Mouse (Mus musculus) gonadal fat pad, adult 2 months (tissue): ENCODE data around the gene Fhl2. TPM values are rescaled to one million over a fixed set of nuclear protein-coding genes. Genes with fewer than 3 reads are reported as not detected.
"Not testable (repeated sequence)": the region's sequence is repeated elsewhere in the genome, so short reads cannot be mapped to it uniquely, and the experiment has no call there.

ENCODE experiments used
- DNase-seq: peaks from one replicate; pipeline ENCODE4 v3.0.0-alpha.2; 2012; ENCODE audit warnings: low read depth
- polyA plus RNA-seq: library from polyadenylated mRNA; depleted of rRNA; stranded (reverse); fragments of >200 nt; gene quantifications from 2 replicates; pipeline ENCODE4 v1.2.3, GENCODE M21; 2012

Gene Fhl2
- polyA plus RNA-seq, 1 experiment: 15.4 TPM

DNA sequence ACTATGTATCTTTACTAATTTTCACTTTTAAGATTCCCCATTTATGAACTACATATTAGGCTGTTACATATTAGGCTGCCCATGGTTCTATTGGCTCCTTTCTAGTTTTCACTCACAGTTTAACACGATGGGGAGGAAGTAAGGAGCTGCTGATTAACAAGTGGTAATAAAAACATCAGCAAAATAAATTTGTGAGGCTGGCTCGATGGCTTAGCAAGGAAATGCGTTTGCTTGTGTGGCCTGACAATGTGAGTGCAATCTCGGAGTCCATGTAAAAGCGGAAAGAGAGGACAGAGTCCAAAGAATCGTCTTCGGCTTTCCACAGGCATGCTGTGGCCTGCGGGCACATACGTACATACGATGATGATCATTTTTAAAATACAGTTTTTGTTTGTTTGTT is 4.3 kb downstream of the Fhl2 start:
- DNase-seq: no peak

DNA sequence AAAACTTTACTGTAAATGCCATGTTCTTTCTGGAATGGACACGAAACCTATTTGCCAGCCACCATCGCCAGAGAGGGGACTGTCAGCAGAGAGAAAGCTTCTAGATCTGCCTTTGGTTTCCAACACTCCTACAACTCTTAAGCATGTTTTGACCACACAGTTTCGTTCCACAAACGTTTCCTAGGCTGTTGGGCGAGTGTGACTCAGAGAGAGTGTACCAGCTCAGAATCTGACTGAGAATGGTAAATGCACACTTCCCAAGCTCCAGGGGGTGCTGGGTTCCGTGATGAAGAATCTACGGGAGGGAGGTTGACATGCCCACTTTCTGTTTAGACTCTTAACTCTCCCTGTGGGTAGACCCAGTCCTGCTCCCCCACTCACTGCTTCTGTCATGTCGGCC is 5.7 kb downstream of the Fhl2 start:
- DNase-seq: no peak

DNA sequence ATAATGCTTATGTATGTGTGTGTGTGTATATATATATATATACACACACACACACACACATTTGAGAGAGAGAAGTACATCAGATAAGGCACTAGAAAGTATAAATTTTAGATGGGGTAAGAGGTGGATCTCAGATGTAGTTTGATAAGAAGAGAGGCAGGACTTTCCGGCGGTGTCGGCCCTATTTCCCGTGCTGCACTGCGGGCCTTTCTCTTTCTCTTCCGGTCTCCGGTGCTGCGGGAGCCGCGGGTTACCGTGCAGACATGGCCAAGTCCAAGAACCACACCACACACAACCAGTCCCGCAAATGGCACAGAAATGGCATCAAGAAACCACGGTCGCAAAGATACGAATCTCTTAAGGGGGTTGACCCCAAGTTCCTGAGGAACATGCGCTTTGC is 7.9 kb downstream of the Fhl2 start:
- not testable (repeated sequence) for DNase-seq

DNA sequence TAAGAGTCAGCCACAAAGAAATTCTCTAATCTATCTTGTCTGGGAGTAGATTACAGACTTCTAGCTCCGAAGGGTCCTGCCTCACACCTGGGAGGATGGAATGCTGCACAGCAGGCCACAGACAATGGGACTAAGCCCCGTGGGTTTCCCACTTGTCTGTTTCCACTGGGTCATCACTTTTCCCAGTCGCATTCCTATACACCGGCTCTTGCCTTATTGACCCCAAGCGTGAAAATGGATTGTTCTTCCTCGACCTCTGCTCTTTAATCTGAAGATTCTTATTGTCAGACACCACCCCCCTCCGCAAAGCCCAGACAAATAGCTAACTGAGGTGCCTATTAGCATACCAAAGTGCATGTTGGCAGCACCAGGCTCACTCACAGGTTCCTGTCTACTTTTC is 10.4 kb downstream of the Fhl2 start:
- DNase-seq: no peak

DNA sequence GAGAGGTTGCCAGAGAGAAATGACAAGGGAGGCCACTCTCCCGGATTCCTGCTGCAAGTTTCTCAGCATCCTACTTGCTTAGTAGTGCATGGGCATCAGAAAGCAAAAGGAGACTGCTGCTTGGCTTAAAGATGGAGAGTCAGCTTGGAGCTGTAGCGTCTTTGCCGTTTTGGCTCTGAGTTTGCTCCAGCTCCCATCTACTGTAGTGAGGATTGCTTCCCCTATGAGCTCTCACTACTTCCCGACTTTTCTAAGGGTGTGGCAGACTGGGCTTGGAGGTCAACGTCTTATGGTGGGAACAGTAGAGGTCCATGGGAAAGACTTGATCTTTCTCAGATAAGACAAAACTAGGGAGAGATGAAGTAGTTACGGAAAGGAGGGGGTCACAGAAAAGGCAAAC is 15.9 kb downstream of the Fhl2 start:
- no peak for DNase-seq

DNA sequence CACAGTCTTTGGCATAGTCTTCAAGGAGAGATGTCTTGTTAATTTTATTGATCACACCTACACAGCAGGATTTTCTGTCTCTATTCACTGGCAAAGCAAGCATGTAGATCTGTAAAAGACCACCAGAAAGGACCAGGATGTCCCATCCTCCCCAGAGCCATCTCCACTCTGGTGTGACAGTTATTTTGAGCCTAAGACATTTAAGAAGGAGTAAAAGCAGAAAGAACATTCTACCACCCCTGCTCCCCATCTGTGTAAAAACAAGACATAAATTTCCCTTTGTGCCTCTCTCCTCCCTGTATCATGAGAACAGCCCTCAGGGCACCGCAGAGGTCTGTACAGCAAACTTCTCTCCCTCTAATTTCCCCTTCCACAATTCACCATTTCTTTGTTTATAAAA is 18.0 kb downstream of the Fhl2 start:
- no peak for DNase-seq

DNA sequence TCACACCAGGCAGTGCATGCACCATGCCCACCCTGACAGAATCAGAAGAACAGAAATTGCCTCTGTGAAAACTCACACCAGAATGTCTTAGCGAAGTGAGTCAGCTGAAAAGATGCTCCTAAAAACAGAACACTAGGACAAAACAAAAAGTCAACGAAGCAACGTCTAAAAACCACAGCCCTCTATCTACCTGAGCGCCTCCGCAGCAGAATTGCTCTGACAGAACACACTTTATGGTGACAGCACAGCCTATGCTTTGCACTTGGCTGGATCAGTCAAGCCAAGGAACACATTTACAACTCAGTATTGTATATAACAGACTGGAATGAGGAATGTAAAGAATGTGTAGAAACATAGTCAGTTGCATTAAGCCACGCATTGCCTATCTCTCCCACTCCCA is 18.4 kb downstream of the Fhl2 start:
- DNase-seq: no peak

DNA sequence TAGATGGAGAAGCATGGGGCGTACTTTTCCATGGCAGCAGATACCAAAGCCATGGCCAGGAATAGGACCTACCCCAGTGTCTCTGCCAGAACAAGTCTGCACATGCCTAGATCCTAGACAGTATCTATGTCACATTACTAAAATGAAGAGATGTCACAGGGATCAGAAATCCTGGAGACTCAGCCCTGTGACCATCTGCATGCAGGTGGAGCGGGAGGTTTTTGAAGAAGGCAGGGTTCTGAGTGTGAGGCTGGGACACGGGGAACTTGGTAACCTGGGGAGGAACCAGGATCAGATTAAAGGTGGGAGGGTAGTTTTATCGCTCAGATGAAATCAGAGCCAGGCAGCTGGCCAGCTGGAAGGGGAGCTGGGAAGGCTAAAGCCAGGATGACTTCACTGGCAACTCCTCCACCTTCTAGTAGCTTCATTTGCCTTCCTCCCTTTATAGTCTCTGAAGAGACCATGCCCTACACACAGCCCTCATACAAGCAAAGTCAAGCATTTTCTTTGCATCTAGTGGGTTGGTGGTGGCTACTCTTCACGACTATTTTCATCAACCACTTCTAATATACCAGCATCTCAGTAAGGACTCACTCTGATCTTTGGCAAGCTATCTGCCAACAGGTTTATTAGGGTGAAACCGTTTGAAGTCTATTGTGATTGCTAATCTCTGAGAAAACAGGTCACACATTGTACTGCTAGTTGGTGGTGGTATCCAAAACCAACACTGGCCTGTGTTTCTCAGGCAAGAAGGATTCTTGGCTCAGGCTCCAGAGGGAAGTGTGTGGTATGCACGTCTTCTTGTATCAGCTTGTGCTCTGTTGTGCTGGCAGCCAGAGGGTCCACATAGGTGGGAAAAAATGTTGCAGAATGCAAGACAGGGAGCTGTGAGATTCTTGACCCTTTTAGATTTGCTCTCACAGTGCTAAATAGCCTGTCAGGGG is 23.2 kb downstream of the Fhl2 start:
- DNase-seq: peak; percentile 46

DNA sequence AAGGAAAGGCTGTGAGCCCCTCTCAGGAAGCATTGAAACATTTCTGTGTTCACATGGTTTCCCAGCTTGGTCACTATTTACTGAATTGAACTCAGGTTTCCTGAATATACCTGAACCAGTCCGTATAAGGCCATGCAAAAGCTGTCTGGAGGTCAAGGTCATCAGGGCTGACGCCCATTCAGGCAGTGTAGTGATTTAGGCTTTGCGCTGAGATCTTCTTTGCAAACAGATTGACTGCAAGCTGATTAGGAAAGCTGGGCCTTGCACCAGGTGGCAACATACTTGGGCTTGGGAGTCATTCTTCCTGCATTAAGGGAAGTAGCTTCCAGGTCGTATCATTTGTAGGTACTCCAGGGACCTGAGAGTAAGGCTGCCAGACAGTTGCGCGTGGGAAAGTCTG is 25.0 kb downstream of the Fhl2 start:
- no peak for DNase-seq

DNA sequence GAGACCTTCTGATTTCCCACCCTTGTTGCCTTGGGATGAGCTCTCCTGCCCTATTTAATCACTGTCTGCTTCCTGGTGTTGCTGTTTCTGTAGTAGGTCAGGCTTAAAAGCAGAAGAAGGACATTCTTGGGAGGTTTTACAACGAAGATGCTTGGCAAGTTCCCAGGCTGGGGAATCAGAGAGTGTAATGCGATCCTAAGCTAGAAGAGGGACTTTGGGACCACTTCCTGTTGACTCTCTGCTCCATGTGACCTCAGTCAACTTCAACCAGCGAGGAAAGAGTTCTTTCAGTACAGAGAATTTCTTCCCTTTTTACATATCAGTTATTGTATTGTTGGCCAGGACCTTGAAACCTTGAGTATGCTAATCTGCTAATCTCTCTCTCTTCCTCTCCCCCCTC is 25.7 kb downstream of the Fhl2 start:
- DNase-seq: no peak

DNA sequence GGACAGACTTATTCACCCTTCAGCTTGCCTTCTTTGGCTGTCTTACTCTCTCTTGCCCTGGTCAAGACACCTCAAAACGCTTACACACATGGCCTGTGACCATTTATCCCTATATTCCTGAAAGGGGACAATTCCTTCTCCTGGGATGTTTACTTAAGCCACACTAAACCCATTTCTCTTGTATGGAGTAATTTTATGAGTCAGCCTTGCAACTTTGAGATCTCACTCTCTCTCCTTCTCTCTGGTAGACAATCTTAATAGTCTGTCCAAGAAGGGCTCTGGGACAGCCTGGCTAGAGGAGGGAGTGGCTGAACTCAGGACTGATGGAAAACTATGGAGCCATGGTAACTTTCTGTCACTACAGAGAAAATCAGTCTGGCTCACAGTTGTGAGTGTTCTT is 27.1 kb downstream of the Fhl2 start:
- DNase-seq: no peak

DNA sequence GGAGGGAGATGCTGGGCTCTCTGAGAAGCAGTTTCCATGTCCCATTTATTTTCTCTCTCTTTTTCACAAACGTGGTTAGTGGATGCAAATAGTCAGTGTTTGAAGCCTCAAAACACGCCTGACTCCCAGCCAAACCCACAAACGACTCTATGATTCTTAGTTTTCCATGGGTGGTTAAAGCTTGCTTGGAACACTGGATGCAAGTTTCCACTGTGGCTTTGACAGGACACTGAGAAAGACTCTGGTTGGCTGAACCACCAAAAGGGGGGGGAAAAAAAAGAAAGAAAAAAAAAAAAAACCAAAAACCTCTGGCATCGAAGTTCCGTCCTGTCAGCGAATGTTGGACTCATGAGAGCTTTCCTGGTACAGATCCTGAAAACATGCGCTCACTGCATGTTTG is 27.6 kb downstream of the Fhl2 start:
- no peak for DNase-seq

DNA sequence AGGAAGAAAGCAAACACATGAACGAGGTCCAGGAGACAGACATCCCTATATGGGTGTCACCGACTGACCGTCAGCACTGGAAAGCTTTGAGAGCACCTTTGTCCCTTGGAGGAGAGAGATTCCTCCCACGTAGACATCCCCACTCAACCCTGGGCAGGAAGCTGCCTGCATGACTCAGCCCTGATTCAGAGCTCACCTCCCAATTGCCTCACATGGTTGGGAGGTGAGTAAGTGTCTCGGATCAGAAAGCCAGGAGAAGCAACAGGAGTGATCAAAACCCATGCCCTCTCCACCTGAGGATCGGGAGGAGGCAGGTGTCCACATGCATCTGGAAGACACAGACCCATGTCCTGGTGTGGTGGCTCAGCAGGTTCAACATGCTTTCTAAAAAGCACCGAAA is 28.2 kb downstream of the Fhl2 start:
- DNase-seq: no peak

DNA sequence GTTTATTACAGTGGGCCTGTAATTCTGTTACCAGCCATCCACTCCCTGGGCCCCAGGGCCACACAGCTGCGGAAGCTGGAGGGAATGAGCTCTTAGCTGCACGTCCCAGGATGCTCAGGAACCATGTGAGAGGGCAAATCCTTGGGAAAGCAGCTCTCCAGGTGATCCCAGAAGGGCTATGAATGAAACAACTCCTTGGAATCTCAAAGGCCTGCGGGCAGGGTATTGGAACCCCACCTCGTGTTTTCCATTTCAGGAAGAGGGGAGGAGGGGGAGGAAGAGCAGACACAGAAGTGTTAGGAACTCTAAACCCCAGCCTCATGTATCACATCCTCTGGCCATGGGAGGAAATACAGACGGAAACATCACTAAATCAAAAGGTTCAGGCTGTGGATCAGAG is 28.8 kb downstream of the Fhl2 start:
- DNase-seq: no peak

DNA sequence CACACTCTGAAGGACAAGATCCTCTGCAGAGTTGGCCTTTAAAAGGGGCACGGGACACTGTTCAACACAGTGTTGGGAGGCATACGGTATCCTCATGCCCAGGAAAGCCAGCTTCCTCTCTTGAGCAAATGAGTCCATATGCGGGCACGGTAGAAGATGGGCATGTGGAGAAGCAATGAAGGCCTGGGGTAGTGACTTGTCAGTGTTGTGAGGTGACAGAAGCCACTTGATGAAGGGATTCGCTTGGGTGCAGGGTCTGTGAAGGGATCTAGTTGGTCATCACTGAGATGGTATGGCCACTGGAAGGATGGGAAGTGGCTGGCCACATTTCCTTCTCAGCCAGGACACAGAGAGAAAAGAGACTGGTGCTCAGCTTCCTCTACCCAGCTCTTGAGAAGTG is 32.2 kb downstream of the Fhl2 start:
- no peak for DNase-seq

DNA sequence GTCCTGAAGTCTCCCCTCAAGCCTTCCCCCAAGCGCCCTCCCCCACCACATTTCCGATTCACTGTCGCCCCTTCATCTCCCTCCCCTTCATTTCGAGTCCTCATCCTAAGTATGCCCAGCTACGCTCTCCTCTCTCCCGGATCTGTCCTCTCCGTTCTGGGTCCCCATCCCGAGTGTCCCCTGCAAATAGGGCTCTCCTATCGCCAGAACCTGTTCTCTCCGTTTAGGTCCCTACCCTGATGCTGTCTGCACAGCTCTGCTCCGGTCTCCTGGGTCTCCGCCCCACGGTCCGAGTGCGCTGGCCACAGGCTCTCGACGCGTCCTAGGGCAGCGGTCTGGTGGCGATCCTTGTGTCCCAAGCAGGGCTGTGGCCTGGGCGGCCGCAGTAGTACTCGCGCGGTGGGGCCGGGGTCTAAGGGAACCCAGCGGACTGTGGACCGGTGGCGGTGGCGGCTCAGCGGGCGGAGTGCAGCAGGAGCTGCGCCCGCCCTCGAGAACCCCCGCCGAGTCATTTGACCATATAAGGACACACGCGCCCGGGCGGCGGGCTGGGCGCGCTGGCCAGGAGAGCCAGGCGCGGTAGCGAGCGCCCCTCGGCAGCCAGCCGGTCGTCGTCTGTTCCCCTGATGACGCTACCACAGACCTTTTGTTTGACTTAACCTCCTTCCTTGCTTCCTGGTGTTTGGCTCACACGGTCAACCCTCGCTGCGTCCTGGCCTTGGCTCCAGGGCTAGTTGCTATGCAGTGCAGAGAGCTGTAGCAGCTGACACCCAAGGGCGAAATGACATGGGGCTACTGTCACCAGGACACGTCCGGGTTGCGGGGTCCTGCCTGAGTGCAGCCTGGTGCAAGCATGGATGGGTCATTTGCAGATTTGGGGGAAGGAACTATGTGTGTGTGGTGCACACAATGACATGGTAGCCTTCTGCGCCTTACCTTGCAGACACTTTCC is 33.0 kb downstream of the Fhl2 start:
- DNase-seq: no peak

DNA sequence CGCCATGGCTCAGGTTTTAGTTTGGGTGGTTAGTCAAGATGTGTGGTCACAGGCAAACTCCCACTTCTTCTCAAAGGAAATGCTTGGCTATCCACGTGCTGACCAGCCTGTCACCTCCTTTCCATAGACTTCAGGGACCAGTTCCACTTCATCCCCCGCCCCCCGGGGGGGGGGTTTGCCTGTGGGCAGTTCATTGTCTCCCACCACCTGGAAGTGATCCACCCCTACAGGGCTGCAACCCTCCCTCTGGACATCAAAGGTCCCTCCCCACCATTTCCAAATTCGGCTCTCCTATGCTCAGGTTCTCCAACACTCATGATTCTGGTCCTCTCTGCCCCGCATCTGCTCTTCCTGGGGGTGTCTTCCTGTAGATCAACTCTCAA is 33.7 kb downstream of the Fhl2 start:
- DNase-seq: no peak

DNA sequence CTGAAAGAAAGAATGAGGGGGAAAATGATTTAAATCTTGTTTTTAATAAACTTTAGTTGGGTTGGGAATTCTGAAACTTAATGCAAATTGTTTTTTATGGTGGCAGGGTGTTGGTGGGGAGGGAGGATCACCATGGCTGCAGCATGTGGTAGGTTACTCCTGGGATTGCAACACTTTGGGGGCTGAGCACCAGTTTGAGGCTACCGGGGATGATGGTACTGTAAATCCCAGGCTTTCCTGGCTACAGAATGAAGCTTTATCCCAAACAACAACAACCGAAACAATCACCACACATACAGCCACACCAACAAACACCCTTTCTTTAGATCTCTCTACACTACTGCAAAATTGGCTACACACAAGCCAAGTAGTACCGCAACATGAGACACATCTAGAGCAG is 34.4 kb downstream of the Fhl2 start:
- no peak for DNase-seq

DNA sequence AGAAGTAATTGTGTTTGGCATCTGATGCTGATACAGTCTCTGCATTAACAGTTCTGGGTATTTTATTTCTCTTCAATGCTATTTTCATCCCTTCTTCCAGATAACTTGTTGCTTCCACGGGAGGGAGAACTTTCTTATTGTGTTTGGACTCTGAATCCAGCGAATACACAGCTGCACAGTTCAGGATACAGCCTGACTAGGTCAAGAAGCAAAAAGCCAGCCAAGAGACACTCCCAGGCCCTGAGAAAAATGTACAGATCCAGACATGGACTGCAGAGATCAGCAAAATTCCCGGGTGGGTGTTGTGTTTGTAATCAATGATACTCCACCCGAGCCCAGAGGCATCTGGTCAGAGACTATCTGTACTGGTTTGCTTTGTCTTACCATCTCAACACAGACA is 37.4 kb downstream of the Fhl2 start:
- no peak for DNase-seq

DNA sequence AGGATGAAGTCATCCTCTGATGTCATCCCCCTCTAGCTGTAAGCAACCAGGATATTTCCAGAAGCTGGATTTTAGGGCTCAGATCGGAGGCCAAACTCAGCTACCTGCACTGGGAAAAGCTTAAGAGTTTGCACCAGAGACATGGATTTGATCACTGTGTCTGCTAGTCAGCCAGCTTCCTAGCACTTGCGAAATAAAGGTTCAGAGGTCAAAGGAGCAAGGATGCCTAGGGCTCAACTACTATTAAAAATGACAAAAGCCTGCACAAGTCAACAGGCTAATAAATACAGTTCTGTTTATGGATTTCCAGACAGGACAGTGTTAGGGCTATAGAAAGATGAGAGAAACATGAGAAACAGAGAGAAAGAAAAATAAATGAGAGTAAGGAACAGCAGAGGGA is 38.9 kb downstream of the Fhl2 start:
- no peak for DNase-seq

DNA sequence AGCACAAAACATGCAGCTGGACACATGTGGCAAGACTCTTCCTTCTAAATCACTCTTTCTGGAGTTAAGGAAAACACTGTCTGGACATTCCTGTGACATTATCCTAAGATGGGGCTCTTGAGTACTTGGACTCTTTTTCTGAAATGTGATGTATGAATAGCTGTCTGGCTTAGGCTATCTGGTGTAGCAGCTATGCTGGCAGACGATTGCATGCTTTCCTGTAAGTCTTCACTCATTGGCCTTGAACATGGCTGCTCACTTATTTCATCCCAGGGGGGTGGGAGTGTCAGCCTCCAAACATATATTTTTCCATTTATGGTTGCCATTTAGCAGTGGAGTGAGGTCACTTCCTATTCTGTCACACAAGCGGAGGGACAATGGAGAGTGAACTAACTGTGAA is 42.3 kb downstream of the Fhl2 start:
- no peak for DNase-seq

DNA sequence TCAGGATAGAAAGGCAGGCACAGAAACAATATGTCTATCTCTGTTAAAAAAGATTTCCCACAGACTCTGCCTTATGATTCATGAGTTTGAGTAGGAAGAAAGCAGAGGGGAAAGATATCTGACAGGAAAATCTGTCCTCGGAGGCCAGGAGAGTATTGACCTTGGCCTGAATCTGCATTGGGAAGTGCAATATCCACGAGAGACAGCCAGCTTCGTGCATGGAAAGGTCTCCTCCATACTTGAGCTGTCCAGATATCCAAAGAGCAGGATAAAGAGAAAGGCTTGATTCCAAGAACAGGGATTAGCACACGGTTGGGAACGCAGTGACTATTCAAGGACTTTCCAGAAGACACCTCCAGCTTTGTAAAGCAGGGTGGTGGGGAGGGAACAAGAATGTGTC is 43.2 kb downstream of the Fhl2 start:
- DNase-seq: peak; percentile 62

DNA sequence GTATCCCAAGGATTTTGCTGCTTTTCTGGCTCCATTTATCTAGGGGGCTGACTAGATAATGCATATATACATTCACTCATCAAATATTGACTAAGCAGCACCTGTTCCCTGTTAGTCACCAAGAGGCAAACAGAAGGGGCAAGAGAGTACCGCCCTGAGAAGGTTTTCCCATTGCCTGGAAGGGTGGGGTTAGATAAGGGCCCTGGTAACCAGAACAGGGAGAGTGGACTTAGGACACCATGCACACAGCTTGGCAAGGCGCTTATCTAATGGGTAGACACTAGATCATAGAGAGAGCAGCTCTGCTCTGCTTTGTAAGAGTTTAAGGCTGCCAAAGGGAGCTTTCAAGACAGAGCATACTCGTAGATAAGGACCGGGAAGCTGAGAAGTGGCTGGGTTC is 44.2 kb downstream of the Fhl2 start:
- DNase-seq: no peak
